Mouse (Mus musculus): ENCODE data around the gene Hmga1. TPM values are rescaled to one million over a fixed set of nuclear protein-coding genes. Genes with fewer than 3 reads are reported as not detected.

The Hmga1 gene
- polyA plus RNA-seq, 1 experiment from 2014 or later: 658 TPM

GRCm38 (mm10) chr17:27580392-27581068 is 24.2 kb downstream of the Hmga1 start:
- H3K4me3 ChIP-seq (ENCODE audit: low read depth, low read length): no peak overlapping the region
- no peaks in the 10 kb centered on the region; the same call in 1 of the 2 replicates for H3K4me1 ChIP-seq (ENCODE audit: control insufficient read depth, insufficient read depth, low read length)
- DNase-seq (ENCODE audit: low spot score) (no peak), ATAC-seq (ENCODE audit: insufficient number of reproducible peaks, low FRiP score, low TSS enrichment, low read depth) (no peak)
- no peak overlapping the region for H3K9ac ChIP-seq (ENCODE audit: low read length)
- H3K27me3 ChIP-seq (ENCODE audit: control insufficient read depth, insufficient read depth, low read length): no peaks in the 10 kb centered on the region
- no peaks in the 10 kb centered on the region for H3K9me3 ChIP-seq (ENCODE audit: control insufficient read depth, low read length)
- no peak overlapping the region for H3K4me2 ChIP-seq (ENCODE audit: low read depth, severe bottlenecking)
- H3K36me3 ChIP-seq (ENCODE audit: control insufficient read depth, insufficient read depth, low read length): peaks cover 30% of the 10 kb centered on the region
- no peak overlapping the region for H3K27ac ChIP-seq (replicated peaks; ENCODE audit: low read depth, low read length)
- 90% methylated on average over 20 of the region's 20 CpGs for WGBS

- no peak overlapping the region for H3K9ac ChIP-seq (ENCODE audit: low read length)
- no peak for DNase-seq (ENCODE audit: low spot score)
- no peaks in the 10 kb centered on the region for H3K27me3 ChIP-seq (ENCODE audit: control insufficient read depth, insufficient read depth, low read length)
- peaks cover 32% of the 10 kb centered on the region for H3K36me3 ChIP-seq (ENCODE audit: control insufficient read depth, insufficient read depth, low read length)
- H3K4me2 ChIP-seq (ENCODE audit: low read depth, severe bottlenecking): no peak overlapping the region; the same call in 1 of the 2 replicates
- H3K4me3 ChIP-seq (ENCODE audit: low read depth, low read length): no peak overlapping the region
- no peaks in the 10 kb centered on the region for H3K4me1 ChIP-seq (ENCODE audit: control insufficient read depth, insufficient read depth, low read length)
- no peak for ATAC-seq (ENCODE audit: insufficient number of reproducible peaks, low FRiP score, low TSS enrichment, low read depth)
- no peaks in the 10 kb centered on the region for H3K9me3 ChIP-seq (ENCODE audit: control insufficient read depth, low read length)
- whole genome bisulfite sequencing: 93% methylated on average over 13 of the region's 13 CpGs
- no peak overlapping the region for H3K27ac ChIP-seq (replicated peaks; ENCODE audit: low read depth, low read length)
These were observed 27.0 kb downstream of the Hmga1 start for GRCm38 (mm10) chr17:27583185-27583894.

- Histone ChIP-seq H3K27me3 (ENCODE audit: control insufficient read depth, insufficient read depth, low read length) (no peaks in the 10 kb centered on the region), H3K36me3 (ENCODE audit: control insufficient read depth, insufficient read depth, low read length) (peaks cover 15% of the 10 kb centered on the region), H3K4me2 (ENCODE audit: low read depth, severe bottlenecking) (no peak overlapping the region), H3K9me3 (ENCODE audit: control insufficient read depth, low read length) (no peaks in the 10 kb centered on the region), H3K27ac (replicated peaks; ENCODE audit: low read depth, low read length) (no peak overlapping the region), H3K9ac (ENCODE audit: low read length) (no peak overlapping the region), H3K4me1 (ENCODE audit: control insufficient read depth, insufficient read depth, low read length) (no peaks in the 10 kb centered on the region), H3K4me3 (ENCODE audit: low read depth, low read length) (no peak overlapping the region)
- 70% methylated on average over 9 of the region's 9 CpGs for WGBS
- DNase-seq (ENCODE audit: low spot score) (no peak), ATAC-seq (ENCODE audit: insufficient number of reproducible peaks, low FRiP score, low TSS enrichment, low read depth) (no peak)
These were observed 30.4 kb downstream of the Hmga1 start for GRCm38 (mm10) chr17:27586661-27587060.

- Histone ChIP-seq H3K4me1 (ENCODE audit: control insufficient read depth, insufficient read depth, low read length) (no peaks in the 10 kb centered on the region), H3K9me3 (ENCODE audit: control insufficient read depth, low read length) (no peaks in the 10 kb centered on the region), H3K36me3 (ENCODE audit: control insufficient read depth, insufficient read depth, low read length) (peaks cover 11% of the 10 kb centered on the region), H3K4me2 (ENCODE audit: low read depth, severe bottlenecking) (no peak overlapping the region), H3K27ac (replicated peaks; ENCODE audit: low read depth, low read length) (no peak overlapping the region), H3K9ac (ENCODE audit: low read length) (no peak overlapping the region), H3K27me3 (ENCODE audit: control insufficient read depth, insufficient read depth, low read length) (no peaks in the 10 kb centered on the region), H3K4me3 (ENCODE audit: low read depth, low read length) (no peak overlapping the region)
- WGBS: 80% methylated on average over 12 of the region's 12 CpGs
- no peak for DNase-seq (ENCODE audit: low spot score)
- ATAC-seq (ENCODE audit: insufficient number of reproducible peaks, low FRiP score, low TSS enrichment, low read depth): no peak
These were observed 31.0 kb downstream of the Hmga1 start for GRCm38 (mm10) chr17:27587252-27587651.

- WGBS: 89% methylated on average over 8 of the region's 8 CpGs
- Histone ChIP-seq H3K4me2 (ENCODE audit: low read depth, severe bottlenecking) (no peak overlapping the region), H3K27me3 (ENCODE audit: control insufficient read depth, insufficient read depth, low read length) (no peaks in the 10 kb centered on the region), H3K9me3 (ENCODE audit: control insufficient read depth, low read length) (no peaks in the 10 kb centered on the region), H3K9ac (ENCODE audit: low read length) (no peak overlapping the region), H3K4me1 (ENCODE audit: control insufficient read depth, insufficient read depth, low read length) (no peaks in the 10 kb centered on the region), H3K36me3 (ENCODE audit: control insufficient read depth, insufficient read depth, low read length) (peaks cover 10% of the 10 kb centered on the region), H3K27ac (replicated peaks; ENCODE audit: low read depth, low read length) (no peak overlapping the region), H3K4me3 (ENCODE audit: low read depth, low read length) (no peak overlapping the region)
- DNase-seq (ENCODE audit: low spot score): no peak
- no peak for ATAC-seq (ENCODE audit: insufficient number of reproducible peaks, low FRiP score, low TSS enrichment, low read depth)
These were observed 31.9 kb downstream of the Hmga1 start for GRCm38 (mm10) chr17:27588231-27588630.

GRCm38 (mm10) chr17:27591826-27592564 is 35.7 kb downstream of the Hmga1 start:
- Histone ChIP-seq H3K4me2 (ENCODE audit: low read depth, severe bottlenecking) (no peak overlapping the region), H3K27me3 (ENCODE audit: control insufficient read depth, insufficient read depth, low read length) (no peaks in the 10 kb centered on the region), H3K4me3 (ENCODE audit: low read depth, low read length) (no peak overlapping the region), H3K36me3 (ENCODE audit: control insufficient read depth, insufficient read depth, low read length) (peaks cover 13% of the 10 kb centered on the region), H3K27ac (replicated peaks; ENCODE audit: low read depth, low read length) (no peak overlapping the region), H3K9me3 (ENCODE audit: control insufficient read depth, low read length) (no peaks in the 10 kb centered on the region), H3K9ac (ENCODE audit: low read length) (no peak overlapping the region), H3K4me1 (ENCODE audit: control insufficient read depth, insufficient read depth, low read length) (no peaks in the 10 kb centered on the region)
- DNase-seq (ENCODE audit: low spot score) (no peak), ATAC-seq (ENCODE audit: insufficient number of reproducible peaks, low FRiP score, low TSS enrichment, low read depth) (no peak)
- WGBS: 89% methylated on average over 12 of the region's 12 CpGs

GRCm38 (mm10) chr17:27592565-27592910 is 36.2 kb downstream of the Hmga1 start:
- no peak overlapping the region for H3K27ac ChIP-seq (replicated peaks; ENCODE audit: low read depth, low read length)
- no peaks in the 10 kb centered on the region for H3K27me3 ChIP-seq (ENCODE audit: control insufficient read depth, insufficient read depth, low read length)
- 98% methylated on average over 7 of the region's 7 CpGs for WGBS
- H3K4me1 ChIP-seq (ENCODE audit: control insufficient read depth, insufficient read depth, low read length): no peaks in the 10 kb centered on the region
- no peak for DNase-seq (ENCODE audit: low spot score)
- ATAC-seq (ENCODE audit: insufficient number of reproducible peaks, low FRiP score, low TSS enrichment, low read depth): no peak
- H3K9ac ChIP-seq (ENCODE audit: low read length): no peak overlapping the region
- H3K36me3 ChIP-seq (ENCODE audit: control insufficient read depth, insufficient read depth, low read length): peaks cover 13% of the 10 kb centered on the region
- H3K4me3 ChIP-seq (ENCODE audit: low read depth, low read length): no peak overlapping the region
- H3K9me3 ChIP-seq (ENCODE audit: control insufficient read depth, low read length): no peaks in the 10 kb centered on the region
- no peak overlapping the region for H3K4me2 ChIP-seq (ENCODE audit: low read depth, severe bottlenecking)

GRCm38 (mm10) chr17:27595659-27596375 is 39.5 kb downstream of the Hmga1 start:
- WGBS: 88% methylated on average over 15 of the region's 15 CpGs

More at GRCm38 (mm10) chr17:27595659-27596375, 39.5 kb downstream of the Hmga1 start:
- ATAC-seq (ENCODE audit: insufficient number of reproducible peaks, low FRiP score, low TSS enrichment, low read depth) (no peak), DNase-seq (ENCODE audit: low spot score) (no peak)
- Histone ChIP-seq H3K4me3 (ENCODE audit: low read depth, low read length) (no peak overlapping the region), H3K4me1 (ENCODE audit: control insufficient read depth, insufficient read depth, low read length) (0 out of 2 replicates have a peak, but pooled peaks cover 1% of the 10 kb centered on the region), H3K27me3 (ENCODE audit: control insufficient read depth, insufficient read depth, low read length) (no peaks in the 10 kb centered on the region), H3K9ac (ENCODE audit: low read length) (no peak overlapping the region), H3K4me2 (ENCODE audit: low read depth, severe bottlenecking) (no peak overlapping the region), H3K9me3 (ENCODE audit: control insufficient read depth, low read length) (no peaks in the 10 kb centered on the region), H3K27ac (replicated peaks; ENCODE audit: low read depth, low read length) (no peak overlapping the region), H3K36me3 (ENCODE audit: control insufficient read depth, insufficient read depth, low read length) (peaks cover 13% of the 10 kb centered on the region)

All from limb, embryonic 11.5 days (tissue).